Mouse (Mus musculus) E14TG2a.4 (cell line): ENCODE measurements around the gene Cers5.
A peak's percentile ranks its signal among the peaks of the same experiment; 100 is the strongest.

Source experiments
- H3K27me3 ChIP-seq: 2 replicates; pipeline ENCODE4 v1.6.1; 2014; ENCODE audit warnings: low read length, control low read depth; ENCODE audit not compliant: insufficient read depth
- H3K36me3 ChIP-seq: 2 replicates; pipeline ENCODE4 v1.6.1; 2014; ENCODE audit warnings: low read length, control low read depth; ENCODE audit not compliant: insufficient read depth
- H3K4me1 ChIP-seq: replicated peaks from 2 replicates; pipeline ENCODE4 v1.6.1; 2014; ENCODE audit warnings: low read depth, low read length, control low read depth
- H3K4me3 ChIP-seq: replicated peaks from 2 replicates; pipeline ENCODE4 v1.5.1; 2014; ENCODE audit warnings: mild to moderate bottlenecking, low read length
- H3K9me3 ChIP-seq: 2 replicates; pipeline ENCODE4 v1.6.1; 2014; ENCODE audit warnings: low read length, control low read depth
- CTCF ChIP-seq: conservative IDR thresholded peaks from 2 replicates; pipeline ENCODE4 v1.5.1; 2014; ENCODE audit warnings: low read length
- NANOG ChIP-seq: IDR thresholded peaks from 2 replicates; pipeline ENCODE4 v1.6.1; 2014; ENCODE audit warnings: borderline replicate concordance, low read length, mixed read lengths
- POU5F1 ChIP-seq: IDR thresholded peaks from 2 replicates; pipeline ENCODE4 v1.6.1; 2014; ENCODE audit warnings: low read length, borderline replicate concordance

Cers5 gene

DNA sequence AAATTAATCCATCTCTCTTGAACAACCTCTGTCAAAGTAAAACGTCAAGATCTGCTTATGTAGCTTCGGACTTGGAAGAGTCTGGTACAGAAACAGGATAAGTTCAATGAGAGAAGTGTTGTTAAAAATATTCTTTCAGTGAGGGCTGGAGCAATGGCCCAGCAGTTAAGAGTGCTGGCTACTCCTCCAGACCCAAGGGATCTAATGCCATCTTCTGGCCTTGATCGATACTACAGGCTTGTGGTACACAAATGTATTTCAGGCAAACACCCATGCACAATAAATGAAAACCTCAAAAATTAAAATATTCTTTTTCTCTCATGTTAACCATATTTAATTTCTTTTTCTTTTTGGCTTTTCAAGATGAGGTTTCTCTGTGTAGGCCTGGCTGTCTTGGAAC lies 23.4 kb upstream of the Cers5 start:
- H3K27me3 ChIP-seq = no peaks in the 10 kb centered on the region
- H3K4me3 ChIP-seq = no peak overlapping the region
- no peaks in the 10 kb centered on the region for H3K9me3 ChIP-seq
- peaks cover 79% of the 10 kb centered on the region for H3K36me3 ChIP-seq
- TF ChIP-seq NANOG = no peak
- TF ChIP-seq CTCF = peak; percentile 21
- no peak for TF ChIP-seq POU5F1
- H3K4me1 ChIP-seq = peaks cover 52% of the 10 kb centered on the region

- H3K4me3 ChIP-seq = no peak overlapping the region
- TF ChIP-seq POU5F1 (no peak), NANOG (no peak)
- H3K36me3 ChIP-seq = peaks cover 83% of the 10 kb centered on the region
- H3K27me3 ChIP-seq = no peaks in the 10 kb centered on the region
- H3K9me3 ChIP-seq = no peaks in the 10 kb centered on the region
- H3K4me1 ChIP-seq = peaks cover 38% of the 10 kb centered on the region
These were observed 19.6 kb upstream of the Cers5 start for GRCm38 (mm10) chr15:99792221-99792815.

DNA sequence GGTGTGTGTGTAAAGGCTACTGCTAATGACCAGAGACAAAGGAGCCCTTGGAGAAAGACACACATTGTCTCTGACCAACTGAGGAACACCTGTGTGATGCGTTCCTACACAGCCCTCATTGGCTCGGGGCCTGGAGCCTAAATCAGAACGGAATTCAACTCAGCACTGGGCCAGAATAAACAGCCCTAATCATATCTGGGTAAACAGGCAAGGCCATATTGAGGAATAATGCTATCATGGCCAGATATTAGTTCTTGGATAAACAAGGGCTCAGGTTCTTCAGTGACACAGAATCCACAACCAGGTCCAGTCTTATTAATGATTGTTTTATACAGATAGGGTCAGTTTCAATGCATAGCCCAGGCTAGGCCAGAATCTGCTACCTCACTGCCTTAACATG lies 18.3 kb upstream of the Cers5 start:
- Histone ChIP-seq H3K4me1 (peaks cover 43% of the 10 kb centered on the region), H3K36me3 (peaks cover 83% of the 10 kb centered on the region), H3K9me3 (no peaks in the 10 kb centered on the region), H3K27me3 (no peaks in the 10 kb centered on the region), H3K4me3 (no peak overlapping the region)
- no peak for TF ChIP-seq NANOG
- TF ChIP-seq POU5F1 = no peak
- TF ChIP-seq CTCF = no peak

DNA sequence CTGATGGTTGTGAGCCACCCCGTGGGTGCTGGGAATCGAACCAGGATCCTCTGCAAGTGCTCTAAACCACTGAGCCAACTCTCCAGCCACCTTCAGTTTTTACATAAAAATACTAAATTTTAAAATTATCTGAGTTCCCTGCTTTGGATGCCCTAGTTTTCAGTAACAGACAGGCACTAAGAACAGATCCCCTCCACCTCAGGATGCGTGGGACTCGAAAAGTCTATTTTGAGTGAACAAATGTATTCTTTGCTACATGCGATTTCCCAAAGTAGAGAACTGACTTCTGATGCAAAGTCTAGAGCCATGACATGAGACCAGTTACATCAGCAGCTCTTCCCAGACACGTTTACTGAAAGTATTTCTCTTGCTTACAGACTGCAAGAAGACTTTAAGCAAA lies 17.8 kb upstream of the Cers5 start:
- peaks cover 43% of the 10 kb centered on the region for H3K4me1 ChIP-seq
- H3K9me3 ChIP-seq = no peaks in the 10 kb centered on the region
- H3K4me3 ChIP-seq = no peak overlapping the region
- TF ChIP-seq CTCF (no peak), NANOG (no peak), POU5F1 (no peak)
- peaks cover 85% of the 10 kb centered on the region for H3K36me3 ChIP-seq
- H3K27me3 ChIP-seq = no peaks in the 10 kb centered on the region

GRCm38 (mm10) chr15:99787625-99788120 lies 15.0 kb upstream of the Cers5 start:
- Histone ChIP-seq H3K4me1 (peaks cover 37% of the 10 kb centered on the region), H3K36me3 (peaks cover 83% of the 10 kb centered on the region), H3K27me3 (no peaks in the 10 kb centered on the region), H3K4me3 (no peak overlapping the region), H3K9me3 (no peaks in the 10 kb centered on the region)
- TF ChIP-seq NANOG (no peak), CTCF (no peak), POU5F1 (no peak)

- no peaks in the 10 kb centered on the region for H3K27me3 ChIP-seq
- H3K4me1 ChIP-seq = peaks cover 32% of the 10 kb centered on the region
- TF ChIP-seq CTCF = no peak
- no peak for TF ChIP-seq POU5F1
- TF ChIP-seq NANOG = no peak
- H3K36me3 ChIP-seq = peaks cover 57% of the 10 kb centered on the region
- no peaks in the 10 kb centered on the region for H3K9me3 ChIP-seq
- no peak overlapping the region for H3K4me3 ChIP-seq
These were observed 6.1 kb upstream of the Cers5 start for GRCm38 (mm10) chr15:99778677-99779335.

DNA sequence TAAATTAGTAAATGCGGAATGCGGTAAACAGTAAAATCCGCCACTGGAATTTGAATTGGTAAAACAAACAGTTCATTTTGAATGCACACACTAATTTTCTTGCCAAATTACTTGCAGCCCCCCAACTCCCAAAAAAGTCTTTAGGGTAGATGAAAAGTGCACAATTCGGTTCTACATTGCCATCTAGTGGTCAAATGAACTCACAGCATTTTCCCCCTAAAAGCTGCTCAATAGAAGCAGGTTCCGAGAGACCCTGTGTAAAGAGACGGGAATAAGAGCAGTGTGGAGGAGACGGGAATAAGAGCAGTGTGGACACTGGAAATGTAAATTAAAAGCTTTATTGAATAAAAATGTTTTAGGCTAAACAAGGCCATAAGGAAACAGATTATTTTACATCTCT lies 5.5 kb upstream of the Cers5 start:
- H3K36me3 ChIP-seq = peaks cover 51% of the 10 kb centered on the region
- H3K9me3 ChIP-seq = no peaks in the 10 kb centered on the region
- H3K4me1 ChIP-seq = peaks cover 30% of the 10 kb centered on the region
- peak; percentile 86 for TF ChIP-seq CTCF
- TF ChIP-seq NANOG = no peak
- no peak for TF ChIP-seq POU5F1
- H3K4me3 ChIP-seq = no peak overlapping the region
- no peaks in the 10 kb centered on the region for H3K27me3 ChIP-seq

DNA sequence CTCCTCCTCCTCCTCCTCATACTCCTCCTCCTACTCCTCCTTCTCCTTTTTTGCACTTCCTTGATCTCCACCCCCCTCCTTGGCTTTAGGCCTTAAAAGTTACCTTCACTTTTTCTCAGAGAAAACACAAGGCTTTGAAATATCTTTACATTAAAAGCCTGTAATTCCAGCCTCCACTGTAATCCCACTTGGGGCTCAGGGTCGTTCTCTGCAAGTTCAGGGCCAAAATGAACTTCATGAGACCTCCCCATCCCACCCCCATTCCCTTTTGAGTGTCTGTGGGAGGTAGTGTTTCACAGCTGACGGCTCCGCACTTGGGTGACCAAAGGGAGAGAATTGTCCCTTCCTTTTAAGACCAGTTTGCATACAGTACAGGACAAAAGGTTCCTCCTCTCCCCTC lies 240 bp upstream of the Cers5 start:
- H3K27me3 ChIP-seq = no peaks in the 10 kb centered on the region

More for the DNA sequence above, 240 bp upstream of the Cers5 start:
- peak overlapping the region; percentile 88 for H3K4me3 ChIP-seq
- no peaks in the 10 kb centered on the region for H3K9me3 ChIP-seq
- no peak for TF ChIP-seq NANOG
- no peak for TF ChIP-seq POU5F1
- TF ChIP-seq CTCF = no peak
- H3K36me3 ChIP-seq = peaks cover 4% of the 10 kb centered on the region
- peaks cover 18% of the 10 kb centered on the region for H3K4me1 ChIP-seq
